Mouse (Mus musculus) layer of hippocampus, adult 8-10 months (tissue): ENCODE measurements around the gene Rbms3. TPM values are rescaled to one million over a fixed set of nuclear protein-coding genes. Genes with fewer than 3 reads are reported as not detected.

ENCODE experiments used
- DNase-seq, 2 experiments: peaks; one replicate each; pipeline ENCODE4 v3.0.0; 2022; ENCODE audit warnings: low spot score in 2 of 2
- total RNA-seq, 4 experiments: library from RNA; stranded (reverse); gene quantifications; 2 replicates each; pipeline ENCODE4 v1.2.4; 2022

The Rbms3 gene
- total RNA-seq, 4 experiments from 2014 or later, result 13.8 to 17.5 (median 13.9) TPM

- no peak for DNase-seq
Observed at GRCm38 (mm10) chr9:117378131-117378890, 251.4 kb downstream of the Rbms3 start.

GRCm38 (mm10) chr9:117375776-117376175 is 253.9 kb downstream of the Rbms3 start:
- DNase-seq, result no peak

GRCm38 (mm10) chr9:117373164-117373741 is 256.5 kb downstream of the Rbms3 start:
- no peak for DNase-seq

- DNase-seq, result peak in 1 of 2 experiments; percentile 19
Observed at GRCm38 (mm10) chr9:117371980-117372379, 257.7 kb downstream of the Rbms3 start.

GRCm38 (mm10) chr9:117370086-117370485 is 259.6 kb downstream of the Rbms3 start:
- DNase-seq, result no peak

GRCm38 (mm10) chr9:117368016-117368415 is 261.7 kb downstream of the Rbms3 start:
- DNase-seq, result no peak

- no peak for DNase-seq
Observed at GRCm38 (mm10) chr9:117364610-117365009, 265.1 kb downstream of the Rbms3 start.

GRCm38 (mm10) chr9:117361431-117361830 is 268.3 kb downstream of the Rbms3 start:
- no peak for DNase-seq

- DNase-seq, result peak; percentile 62 to 72
Observed at GRCm38 (mm10) chr9:117356764-117357442, 272.8 kb downstream of the Rbms3 start.

- no peak for DNase-seq
Observed at GRCm38 (mm10) chr9:117355501-117355900, 274.2 kb downstream of the Rbms3 start.

- no peak for DNase-seq
Observed at GRCm38 (mm10) chr9:117342336-117342735, 287.4 kb downstream of the Rbms3 start.

- no peak for DNase-seq
Observed at GRCm38 (mm10) chr9:117330681-117331080, 299.0 kb downstream of the Rbms3 start.

- no peak for DNase-seq
Observed at GRCm38 (mm10) chr9:117319271-117319670, 310.4 kb downstream of the Rbms3 start.

- no peak for DNase-seq
Observed at GRCm38 (mm10) chr9:117318461-117318860, 311.3 kb downstream of the Rbms3 start.

GRCm38 (mm10) chr9:117317251-117317650 is 312.5 kb downstream of the Rbms3 start:
- no peak for DNase-seq

- no peak for DNase-seq
Observed at GRCm38 (mm10) chr9:117313642-117314041, 316.1 kb downstream of the Rbms3 start.

- no peak for DNase-seq
Observed at GRCm38 (mm10) chr9:117309809-117310208, 319.9 kb downstream of the Rbms3 start.

GRCm38 (mm10) chr9:117298991-117299390 is 330.7 kb downstream of the Rbms3 start:
- no peak for DNase-seq

- no peak for DNase-seq
Observed at GRCm38 (mm10) chr9:117297662-117298531, 331.8 kb downstream of the Rbms3 start.

GRCm38 (mm10) chr9:117291066-117291850 is 338.5 kb downstream of the Rbms3 start:
- no peak for DNase-seq

GRCm38 (mm10) chr9:117274846-117275245 is 354.9 kb downstream of the Rbms3 start:
- DNase-seq, result no peak
